Mouse (Mus musculus) thymus, adult 2 months (tissue): ENCODE data around the gene Mylip. TPM values are rescaled to one million over a fixed set of nuclear protein-coding genes. Genes with fewer than 3 reads are reported as not detected.

ENCODE experiments used
- DNase-seq: peaks from one replicate; pipeline ENCODE4 v3.0.0; 2021
- H3K27ac ChIP-seq: fragments of 200-500 bp; 2 replicates; pipeline ENCODE4 v1.5.1; 2012; ENCODE audit warnings: low read length, control low read depth; ENCODE audit not compliant: control insufficient read depth, insufficient read depth
- H3K27me3 ChIP-seq: fragments of 200-500 bp; 2 replicates; pipeline ENCODE4 v1.6.1; 2012; ENCODE audit warnings: mild to moderate bottlenecking, low read length, moderate library complexity, mixed read lengths; ENCODE audit not compliant: control insufficient read depth, insufficient read depth
- H3K36me3 ChIP-seq: fragments of 200-500 bp; 2 replicates; pipeline ENCODE4 v1.6.1; 2012; ENCODE audit warnings: mild to moderate bottlenecking, low read length, moderate library complexity; ENCODE audit not compliant: control insufficient read depth, insufficient read depth
- H3K4me1 ChIP-seq: fragments of 200-500 bp; replicated peaks from 2 replicates; pipeline ENCODE4 v1.6.1; 2012; ENCODE audit warnings: low read length; ENCODE audit not compliant: control insufficient read depth, insufficient read depth
- H3K4me3 ChIP-seq: fragments of 200-500 bp; 2 replicates; pipeline ENCODE4 v1.5.1; 2012; ENCODE audit warnings: mild to moderate bottlenecking, low read length, control low read depth, moderate library complexity; ENCODE audit not compliant: control insufficient read depth, insufficient read depth
- CTCF ChIP-seq: fragments of 200-500 bp; IDR thresholded peaks from 2 replicates; pipeline ENCODE4 v1.5.1; 2012; ENCODE audit warnings: mild to moderate bottlenecking, control low read depth, low read length, moderate library complexity, borderline replicate concordance; ENCODE audit not compliant: control insufficient read depth, poor library complexity, insufficient read depth; ENCODE audit errors: extremely low read depth
- POLR2A ChIP-seq: fragments of 200-500 bp; IDR thresholded peaks from 2 replicates; pipeline ENCODE4 v1.6.1; 2012; ENCODE audit warnings: mild to moderate bottlenecking, low read length, control low read depth, moderate library complexity; ENCODE audit not compliant: control insufficient read depth, poor library complexity, insufficient read depth; ENCODE audit errors: extremely low read depth
- WGBS: fragments of 180-500 bp; shearing (Covaris S2); methylation state at CpG from one replicate; pipeline ENCODE4 v1.1.7; 2018; 5-methylcytosine and 5-hydroxymethylcytosine counted together
- polyA plus RNA-seq: library from polyadenylated mRNA; depleted of rRNA; stranded (reverse); fragments of >200 nt; gene quantifications from 2 replicates; pipeline ENCODE4 v1.2.3, GENCODE M21; 2012

Mylip gene
- polyA plus RNA-seq, 1 experiment = 54.0 TPM

GRCm38 (mm10) chr13:45438853-45439252 is 49.3 kb downstream of the Mylip start:
- no peak overlapping the region for H3K4me3 ChIP-seq
- H3K4me1 ChIP-seq = peaks cover 9% of the 10 kb centered on the region
- no peaks in the 10 kb centered on the region for H3K27me3 ChIP-seq
- H3K36me3 ChIP-seq = no peaks in the 10 kb centered on the region
- DNase-seq = no peak
- no peak overlapping the region for H3K27ac ChIP-seq
- 90% methylated on average over 6 of the region's 6 CpGs for WGBS
- TF ChIP-seq POLR2A = no peak
- TF ChIP-seq CTCF = no peak

DNA sequence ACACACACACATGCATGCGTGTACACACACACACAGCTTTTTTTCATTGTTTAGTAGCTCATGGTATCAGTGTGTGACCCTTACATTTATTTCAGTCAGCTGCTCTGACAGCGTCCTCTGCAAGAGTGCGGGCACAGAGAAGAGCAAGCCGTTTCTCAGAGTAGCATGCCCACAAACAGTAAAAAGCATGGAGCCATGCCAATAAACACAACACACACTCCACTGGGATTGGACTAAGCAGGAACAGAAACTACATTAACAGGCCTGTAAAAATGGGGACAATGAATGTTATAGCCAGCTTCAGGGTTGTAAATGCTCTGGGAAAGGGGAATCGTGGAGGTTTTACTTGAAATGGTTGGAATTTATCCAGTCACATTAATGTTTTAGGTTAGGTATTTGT is 50.7 kb downstream of the Mylip start:
- Histone ChIP-seq H3K27ac (no peak overlapping the region), H3K27me3 (no peaks in the 10 kb centered on the region), H3K4me1 (peaks cover 10% of the 10 kb centered on the region), H3K4me3 (no peak overlapping the region), H3K36me3 (no peaks in the 10 kb centered on the region)
- 86% methylated on average over 5 of the region's 5 CpGs for WGBS
- TF ChIP-seq POLR2A = no peak
- TF ChIP-seq CTCF = no peak
- DNase-seq = no peak

GRCm38 (mm10) chr13:45442451-45442850 is 52.9 kb downstream of the Mylip start:
- no peak for TF ChIP-seq POLR2A
- no peak for TF ChIP-seq CTCF
- H3K4me3 ChIP-seq = no peak overlapping the region
- H3K27ac ChIP-seq = no peak overlapping the region
- DNase-seq = peak; percentile 11
- H3K27me3 ChIP-seq = no peaks in the 10 kb centered on the region
- H3K4me1 ChIP-seq = peaks cover 10% of the 10 kb centered on the region
- H3K36me3 ChIP-seq = no peaks in the 10 kb centered on the region
- WGBS = 14% methylated on average over 4 of the region's 4 CpGs

- no peak overlapping the region for H3K4me3 ChIP-seq
- peaks cover 10% of the 10 kb centered on the region for H3K4me1 ChIP-seq
- H3K27ac ChIP-seq = peak overlapping the region; percentile 40; the same call in 1 of the 2 replicates
- H3K36me3 ChIP-seq = no peaks in the 10 kb centered on the region
- WGBS = 12% methylated on average over 8 of the region's 8 CpGs
- no peaks in the 10 kb centered on the region for H3K27me3 ChIP-seq
- TF ChIP-seq CTCF (no peak), POLR2A (no peak)
- peak; percentile 12 for DNase-seq
Measured at GRCm38 (mm10) chr13:45442918-45443535, 53.5 kb downstream of the Mylip start.

DNA sequence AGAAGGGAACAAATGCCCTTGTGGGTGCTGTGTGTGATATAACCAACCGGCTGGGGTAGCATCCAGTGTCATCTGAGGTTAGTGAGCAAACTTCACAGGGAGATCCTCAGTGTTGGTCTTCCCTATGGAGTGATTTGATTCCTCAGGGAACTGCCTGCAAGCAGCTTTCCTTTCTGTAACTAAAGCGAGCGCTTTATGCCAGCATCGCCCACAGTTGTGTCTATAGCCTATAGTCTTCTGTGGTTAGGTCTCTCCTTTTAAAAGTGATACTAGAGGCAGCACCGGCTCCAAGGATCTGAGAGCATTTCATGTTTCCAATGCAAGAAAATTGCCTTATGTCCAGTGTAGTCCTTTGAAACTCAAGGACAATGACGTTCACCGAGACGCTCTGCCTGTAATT is 54.7 kb downstream of the Mylip start:
- Histone ChIP-seq H3K36me3 (no peaks in the 10 kb centered on the region), H3K4me3 (no peak overlapping the region), H3K4me1 (peaks cover 10% of the 10 kb centered on the region), H3K27ac (no peak overlapping the region), H3K27me3 (no peaks in the 10 kb centered on the region)
- WGBS = 75% methylated on average over 8 of the region's 8 CpGs
- DNase-seq = no peak
- TF ChIP-seq CTCF (no peak), POLR2A (no peak)

DNA sequence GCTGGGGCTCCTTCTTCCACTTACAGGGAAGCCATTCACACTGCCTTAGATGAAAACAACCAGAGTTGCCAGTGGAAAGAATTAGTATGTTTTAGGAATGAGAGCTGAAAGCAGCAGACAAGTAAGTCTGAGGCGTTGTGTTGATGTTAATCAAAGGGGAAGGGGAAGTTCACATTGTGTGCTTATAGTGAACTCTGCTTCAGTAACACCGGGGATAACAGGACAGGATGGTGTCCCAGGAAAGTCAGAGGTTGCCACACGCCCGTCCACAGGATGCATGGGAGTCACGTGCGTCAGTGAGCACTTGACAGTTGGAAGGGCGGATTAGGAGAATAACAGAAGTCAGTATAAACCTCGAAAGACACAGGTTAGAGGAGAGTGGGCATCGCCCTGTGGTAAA is 55.1 kb downstream of the Mylip start:
- 31% methylated on average over 9 of the region's 9 CpGs for WGBS

GRCm38 (mm10) chr13:45446636-45447035 is 57.1 kb downstream of the Mylip start:
- WGBS = 88% methylated on average over 1 of the region's 1 CpGs
- Histone ChIP-seq H3K36me3 (no peaks in the 10 kb centered on the region), H3K27me3 (no peaks in the 10 kb centered on the region), H3K4me1 (peaks cover 10% of the 10 kb centered on the region), H3K4me3 (no peak overlapping the region), H3K27ac (no peak overlapping the region)
- TF ChIP-seq POLR2A (no peak), CTCF (no peak)
- no peak for DNase-seq

More for the DNA sequence above, 55.1 kb downstream of the Mylip start:
- no peak for DNase-seq
- H3K36me3 ChIP-seq = no peaks in the 10 kb centered on the region
- no peak for TF ChIP-seq CTCF
- TF ChIP-seq POLR2A = no peak
- H3K27ac ChIP-seq = no peak overlapping the region
- H3K27me3 ChIP-seq = no peaks in the 10 kb centered on the region
- H3K4me3 ChIP-seq = no peak overlapping the region
- H3K4me1 ChIP-seq = peaks cover 10% of the 10 kb centered on the region

DNA sequence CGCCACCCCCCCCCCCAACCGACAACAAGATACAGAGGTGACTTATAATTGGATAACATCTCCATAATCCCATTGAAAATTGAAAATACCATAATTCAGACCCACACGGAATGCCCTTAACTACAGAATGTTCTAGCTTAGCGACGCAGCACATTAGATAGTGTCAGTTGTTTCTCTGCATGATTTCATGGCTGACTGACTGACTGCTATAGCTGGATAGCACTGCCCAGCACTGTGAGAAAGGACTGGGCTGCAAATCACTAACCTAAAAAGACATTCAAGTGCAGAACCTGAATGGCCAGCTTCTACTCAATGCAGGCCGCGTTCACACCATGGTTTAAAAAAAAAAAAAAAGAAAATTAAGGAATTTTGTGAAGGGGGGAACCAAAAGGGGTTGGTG is 62.9 kb downstream of the Mylip start:
- WGBS = 96% methylated on average over 7 of the region's 7 CpGs
- Histone ChIP-seq H3K27ac (no peak overlapping the region), H3K27me3 (no peaks in the 10 kb centered on the region), H3K36me3 (no peaks in the 10 kb centered on the region), H3K4me1 (peaks cover 20% of the 10 kb centered on the region), H3K4me3 (no peak overlapping the region)
- TF ChIP-seq CTCF (no peak), POLR2A (no peak)
- DNase-seq = no peak
